Mouse (Mus musculus) lung, adult 18-20 months (tissue): Measurements from ENCODE around the gene Fancd2.

Experiments
- DNase-seq, 2 experiments: peaks; one replicate each; pipeline ENCODE4 v3.0.0; 2022; ENCODE audit warnings: mixed read lengths in 2 of 2

Fancd2 gene

GRCm38 (mm10) chr6:113612258-113612969 lies 80.9 kb downstream of the Fancd2 start:
- no peak for DNase-seq

- DNase-seq, result no peak
These were observed 82.7 kb downstream of the Fancd2 start for GRCm38 (mm10) chr6:113614152-113614551.

GRCm38 (mm10) chr6:113614997-113615396 lies 83.5 kb downstream of the Fancd2 start:
- no peak for DNase-seq

- DNase-seq, result no peak
These were observed 84.0 kb downstream of the Fancd2 start for GRCm38 (mm10) chr6:113615489-113615888.

GRCm38 (mm10) chr6:113623386-113623785 lies 91.9 kb downstream of the Fancd2 start:
- DNase-seq, result peak in 1 of 2 experiments; percentile 21

GRCm38 (mm10) chr6:113623941-113624751 lies 92.7 kb downstream of the Fancd2 start, which contains the start of gene Vhl:
Vhl (plus strand) TSS chr6:113623959.
- DNase-seq, result peak; percentile 90 to 93

- no peak for DNase-seq
These were observed 93.7 kb downstream of the Fancd2 start for GRCm38 (mm10) chr6:113624989-113625770.

DNA sequence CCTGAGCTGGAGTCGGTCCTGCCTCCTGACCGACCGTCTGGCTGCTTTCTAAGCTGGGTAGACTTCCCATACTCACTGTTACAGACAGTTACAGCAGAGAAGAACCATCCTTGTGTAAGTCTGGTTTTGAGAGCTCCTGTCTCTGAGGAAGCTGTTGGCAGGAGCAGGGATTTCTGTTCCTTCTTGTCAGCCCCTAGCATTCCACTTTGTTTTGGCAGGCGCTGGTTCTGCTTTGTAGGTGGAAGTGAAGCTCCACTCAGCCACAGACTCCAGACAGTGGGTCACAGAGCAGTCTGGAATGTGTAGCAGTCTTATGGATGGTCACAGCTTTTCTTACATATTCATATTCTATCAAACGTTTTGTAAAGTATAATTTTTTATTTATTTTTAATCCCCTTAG lies 98.8 kb downstream of the Fancd2 start:
- no peak for DNase-seq

DNA sequence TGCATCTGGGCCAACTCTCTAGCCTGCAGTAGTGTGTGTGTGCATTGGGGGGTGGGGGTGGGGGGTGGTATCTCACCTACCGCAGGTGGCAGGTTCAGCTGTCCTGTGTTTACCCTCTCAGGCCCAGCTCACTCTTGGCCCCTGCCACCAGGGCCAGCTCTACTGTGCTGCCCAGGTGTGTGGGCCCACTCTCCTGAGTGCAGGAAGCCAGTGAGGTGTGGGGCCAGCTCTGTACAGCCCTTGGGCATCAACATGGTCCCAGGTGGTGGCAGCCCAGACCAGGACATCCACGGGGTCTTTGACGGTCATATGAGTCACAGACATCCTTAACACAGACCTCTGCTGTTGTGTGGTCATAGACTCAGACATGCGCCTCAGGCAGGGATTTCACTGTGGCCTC lies 101.4 kb downstream of the Fancd2 start:
- no peak for DNase-seq

DNA sequence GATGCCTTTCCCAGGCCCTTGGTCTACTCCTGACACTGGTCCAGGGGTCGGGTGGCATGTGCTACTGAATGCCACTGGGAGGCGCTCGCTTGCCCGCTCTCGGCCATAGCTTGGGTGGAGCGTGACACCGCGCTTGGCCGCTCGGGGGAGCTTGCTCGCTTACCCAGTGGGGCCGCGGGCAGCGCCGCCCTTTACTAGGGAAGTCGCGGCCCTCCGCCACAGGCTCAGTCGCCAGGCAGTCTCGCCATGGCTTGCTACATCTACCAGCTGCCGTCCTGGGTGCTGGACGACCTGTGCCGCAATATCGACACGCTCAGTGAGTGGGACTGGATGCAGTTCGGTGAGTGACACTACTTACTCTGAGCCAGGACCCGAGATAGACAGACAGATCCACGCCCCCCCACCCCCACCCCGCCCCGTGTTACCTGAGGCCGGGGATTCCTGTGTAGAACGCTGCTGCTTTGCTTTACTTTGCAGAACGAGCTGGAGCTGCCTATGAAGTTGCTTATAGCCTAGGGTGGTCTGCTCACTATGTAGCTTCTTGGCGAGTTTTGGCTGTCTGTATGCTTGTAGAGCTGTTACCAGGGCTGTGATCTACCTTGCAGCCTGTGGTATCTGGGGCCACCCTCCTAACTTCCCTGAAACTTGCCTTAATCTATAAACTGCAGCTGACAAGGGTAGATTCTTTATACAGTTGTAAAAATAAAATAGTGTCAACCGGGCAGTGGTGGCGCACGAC lies 107.0 kb downstream of the Fancd2 start, which contains the start of gene Irak2:
TSS of gene Irak2 (plus strand) at position 166 of the 739 bp plus-strand sequence.
- peak; percentile 95 to 97 for DNase-seq

- DNase-seq, result no peak
These were observed 107.7 kb downstream of the Fancd2 start for GRCm38 (mm10) chr6:113639201-113639600.

GRCm38 (mm10) chr6:113642605-113643004 lies 111.1 kb downstream of the Fancd2 start:
- DNase-seq, result no peak

GRCm38 (mm10) chr6:113643021-113643420 lies 111.5 kb downstream of the Fancd2 start:
- no peak for DNase-seq

DNA sequence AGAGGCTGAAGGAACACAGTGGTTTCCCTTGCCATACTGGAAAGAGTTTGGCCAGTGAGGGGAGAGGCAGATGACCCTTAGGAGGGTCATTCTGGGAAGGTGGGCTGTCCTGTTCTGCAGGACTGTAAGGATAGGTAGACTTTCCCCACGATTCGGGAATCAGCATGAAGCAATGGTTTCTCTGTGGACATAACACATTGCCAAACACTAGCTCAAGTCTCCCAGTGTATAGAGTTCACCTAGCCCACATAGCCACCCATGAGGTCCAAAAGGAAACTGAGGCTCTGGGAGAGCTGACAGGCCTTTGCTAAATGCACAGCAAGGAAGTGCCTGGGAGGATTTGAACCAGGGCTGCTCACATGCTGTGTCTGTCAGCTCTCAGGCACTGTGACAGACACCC lies 112.5 kb downstream of the Fancd2 start:
- no peak for DNase-seq

- DNase-seq, result peak; percentile 77 to 83
These were observed 113.3 kb downstream of the Fancd2 start for GRCm38 (mm10) chr6:113644808-113645207.
